Mouse (Mus musculus): ENCODE data around the gene Ctf1. TPM values are rescaled to one million over a fixed set of nuclear protein-coding genes. Genes with fewer than 3 reads are reported as not detected.
A peak's percentile ranks its signal among the peaks of the same experiment; 100 is the strongest.
"Not testable (repeated sequence)": the region's sequence is repeated elsewhere in the genome, so short reads cannot be mapped to it uniquely, and the experiment has no call there.

Gene Ctf1
- total RNA-seq, 2 experiments from 2014 or later: 8.8 to 9.7 TPM

- DNase-seq: no peak
Measured at GRCm38 (mm10) chr7:127730170-127730569, 17.6 kb downstream of the Ctf1 start.

GRCm38 (mm10) chr7:127732066-127732465, 19.5 kb downstream of the Ctf1 start, which contains the start of gene Ctf2:
Gene Ctf2 (minus strand): TSS chr7:127732166.
- DNase-seq: not testable (repeated sequence)

- peak; percentile 68 to 86 for DNase-seq
Measured at GRCm38 (mm10) chr7:127744366-127745045, 32.0 kb downstream of the Ctf1 start, which contains the start of gene Fbxl19. Gene Fbxl19 (plus strand): TSS chr7:127744543.

- peak; percentile 95 to 97 for DNase-seq
Measured at GRCm38 (mm10) chr7:127745251-127745651, 32.7 kb downstream of the Ctf1 start.

- peak; percentile 98 to 99 for DNase-seq
Measured at GRCm38 (mm10) chr7:127745652-127746493, 33.3 kb downstream of the Ctf1 start.

- peak in 1 of 2 experiments; percentile 25 for DNase-seq
Measured at GRCm38 (mm10) chr7:127746494-127747491, 34.3 kb downstream of the Ctf1 start.

GRCm38 (mm10) chr7:127747559-127748234, 35.2 kb downstream of the Ctf1 start:
- no peak for DNase-seq

GRCm38 (mm10) chr7:127748235-127748560, 35.7 kb downstream of the Ctf1 start:
- no peak for DNase-seq

- no peak for DNase-seq
Measured at GRCm38 (mm10) chr7:127750131-127751127, 37.9 kb downstream of the Ctf1 start.

- DNase-seq: no peak
Measured at GRCm38 (mm10) chr7:127751619-127752018, 39.1 kb downstream of the Ctf1 start.

- DNase-seq: no peak
Measured at GRCm38 (mm10) chr7:127752069-127752468, 39.5 kb downstream of the Ctf1 start.

- DNase-seq: no peak
Measured at GRCm38 (mm10) chr7:127753158-127753557, 40.6 kb downstream of the Ctf1 start.

- DNase-seq: no peak
Measured at GRCm38 (mm10) chr7:127753741-127754140, 41.2 kb downstream of the Ctf1 start.

GRCm38 (mm10) chr7:127759716-127760115, 47.2 kb downstream of the Ctf1 start:
- DNase-seq: no peak

- DNase-seq: no peak
Measured at GRCm38 (mm10) chr7:127760478-127760877, 47.9 kb downstream of the Ctf1 start.

- peak; percentile 78 to 85 for DNase-seq
Measured at GRCm38 (mm10) chr7:127761026-127761425, 48.5 kb downstream of the Ctf1 start.

- no peak for DNase-seq
Measured at GRCm38 (mm10) chr7:127763642-127764041, 51.1 kb downstream of the Ctf1 start.

- DNase-seq: no peak
Measured at GRCm38 (mm10) chr7:127765756-127766155, 53.2 kb downstream of the Ctf1 start.

- no peak for DNase-seq
Measured at GRCm38 (mm10) chr7:127766851-127767609, 54.5 kb downstream of the Ctf1 start.

Measured in heart, adult 18-20 months (tissue).